Mouse (Mus musculus): Measurements from ENCODE around the gene Arhgap10. TPM values are rescaled to one million over a fixed set of nuclear protein-coding genes. Genes with fewer than 3 reads are reported as not detected.

Arhgap10 gene
- total and polyA plus RNA-seq, 2 experiments from 2014 or later, result 2.3 to 5.4 TPM

DNA sequence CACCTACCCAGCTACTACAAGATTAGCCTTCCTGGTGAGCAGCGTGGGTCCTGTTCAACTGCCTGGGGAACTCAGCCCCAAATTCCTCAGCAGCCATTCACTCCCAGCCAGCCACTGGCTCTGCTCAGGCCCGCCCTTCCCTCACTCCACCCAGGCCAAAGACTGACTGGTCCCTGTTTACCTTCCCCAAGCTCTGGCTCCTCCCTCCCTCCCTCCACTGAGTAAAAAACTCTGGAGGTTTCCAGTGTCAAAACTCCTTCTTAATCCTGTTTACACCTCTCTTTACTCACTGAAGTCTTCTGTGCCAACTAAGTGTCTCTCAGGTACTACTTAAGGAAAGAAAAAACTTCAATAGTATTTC is 38.9 kb downstream of the Arhgap10 start:
- ATAC-seq (ENCODE audit: low FRiP score) (no peak), DNase-seq (ENCODE audit: low spot score) (no peak)
- no peak overlapping the region for H3K4me3 ChIP-seq (ENCODE audit: low read depth, low read length)
- no peaks in the 10 kb centered on the region for H3K9me3 ChIP-seq (ENCODE audit: low read length)
- no peaks in the 10 kb centered on the region for H3K36me3 ChIP-seq (ENCODE audit: insufficient read depth, low read length)
- H3K27ac ChIP-seq (ENCODE audit: low read depth, low read length), result no peak overlapping the region
- no peaks in the 10 kb centered on the region for H3K4me1 ChIP-seq (ENCODE audit: insufficient read depth, low read length)
- H3K9ac ChIP-seq (replicated peaks; ENCODE audit: low read length, poor library complexity, severe bottlenecking), result no peak overlapping the region
- TF ChIP-seq CTCF (IDR thresholded peaks at IDR 0.05), result no peak
- H3K4me2 ChIP-seq (ENCODE audit: low read depth, low read length, poor library complexity, severe bottlenecking), result no peak overlapping the region
- no peaks in the 10 kb centered on the region for H3K27me3 ChIP-seq (ENCODE audit: insufficient read depth, low read length)
- WGBS, result 56% methylated on average over 2 of the region's 2 CpGs

DNA sequence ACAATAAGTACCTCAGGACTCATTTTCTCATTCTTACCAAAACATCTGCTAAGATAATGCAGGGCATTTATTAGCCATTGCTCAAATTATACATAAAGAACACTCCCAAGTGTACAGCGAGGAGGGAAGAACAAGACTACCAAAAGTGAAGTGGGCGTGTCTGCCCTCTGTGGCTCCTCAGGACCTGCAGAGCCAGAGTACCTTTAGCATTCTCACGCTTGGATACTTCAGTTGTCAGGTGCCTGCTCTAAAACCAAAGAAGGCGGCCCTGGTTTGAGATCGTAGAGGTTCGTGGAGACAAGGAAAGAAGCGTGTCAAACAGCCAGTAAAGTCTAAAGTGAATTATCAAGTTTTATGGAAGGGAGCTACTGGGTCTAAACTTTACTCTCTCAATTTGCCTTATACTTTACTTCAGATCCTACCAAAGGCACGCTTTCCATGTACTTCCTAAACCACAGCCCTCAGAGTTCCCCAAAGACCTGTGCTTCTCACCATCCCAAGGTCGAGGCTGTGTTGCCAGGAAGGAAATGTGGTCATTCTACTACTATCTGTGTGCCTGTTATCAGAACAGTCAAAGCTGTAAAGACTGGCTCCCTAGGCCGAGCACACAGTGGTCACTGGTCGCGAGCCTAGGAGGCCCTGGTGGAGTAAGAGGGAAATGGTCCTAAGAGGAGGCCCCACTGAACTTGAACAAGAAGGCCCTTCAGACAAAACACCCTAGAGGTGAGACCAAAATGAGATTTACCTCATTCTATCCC is 39.4 kb downstream of the Arhgap10 start:
- Histone ChIP-seq H3K4me1 (ENCODE audit: insufficient read depth, low read length) (no peaks in the 10 kb centered on the region), H3K4me2 (ENCODE audit: low read depth, low read length, poor library complexity, severe bottlenecking) (no peak overlapping the region), H3K9ac (replicated peaks; ENCODE audit: low read length, poor library complexity, severe bottlenecking) (no peak overlapping the region), H3K4me3 (ENCODE audit: low read depth, low read length) (no peak overlapping the region), H3K27ac (ENCODE audit: low read depth, low read length) (no peak overlapping the region), H3K9me3 (ENCODE audit: low read length) (no peaks in the 10 kb centered on the region), H3K27me3 (ENCODE audit: insufficient read depth, low read length) (no peaks in the 10 kb centered on the region), H3K36me3 (ENCODE audit: insufficient read depth, low read length) (no peaks in the 10 kb centered on the region)
- ATAC-seq (ENCODE audit: low FRiP score), result no peak
- no peak for TF ChIP-seq CTCF (IDR thresholded peaks at IDR 0.05)
- WGBS, result 87% methylated on average over 12 of the region's 12 CpGs
- DNase-seq (ENCODE audit: low spot score), result no peak

DNA sequence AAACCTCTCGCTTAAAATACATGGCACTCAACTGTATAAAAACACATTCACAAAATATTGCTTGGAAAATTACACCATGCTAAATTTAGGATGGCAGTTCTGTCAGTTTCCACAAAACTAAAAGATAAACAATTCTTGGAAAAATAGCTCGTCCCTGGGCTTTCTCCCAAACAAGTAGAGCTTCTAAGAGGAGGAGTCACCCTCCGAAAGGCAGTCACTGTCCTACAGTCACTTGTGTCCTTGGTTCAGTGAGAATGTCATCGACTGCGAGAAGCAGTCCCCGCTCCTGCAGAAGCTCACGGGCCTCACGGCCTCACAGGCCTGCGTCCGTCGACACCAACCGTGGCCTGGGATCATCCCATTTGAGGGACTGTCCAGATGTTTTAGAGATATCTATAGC is 40.1 kb downstream of the Arhgap10 start:
- DNase-seq (ENCODE audit: low spot score) (no peak), ATAC-seq (ENCODE audit: low FRiP score) (no peak)
- Histone ChIP-seq H3K9me3 (ENCODE audit: low read length) (no peaks in the 10 kb centered on the region), H3K4me3 (ENCODE audit: low read depth, low read length) (no peak overlapping the region), H3K27me3 (ENCODE audit: insufficient read depth, low read length) (no peaks in the 10 kb centered on the region), H3K4me1 (ENCODE audit: insufficient read depth, low read length) (no peaks in the 10 kb centered on the region), H3K36me3 (ENCODE audit: insufficient read depth, low read length) (no peaks in the 10 kb centered on the region), H3K27ac (ENCODE audit: low read depth, low read length) (no peak overlapping the region), H3K4me2 (ENCODE audit: low read depth, low read length, poor library complexity, severe bottlenecking) (no peak overlapping the region), H3K9ac (replicated peaks; ENCODE audit: low read length, poor library complexity, severe bottlenecking) (no peak overlapping the region)
- no peak for TF ChIP-seq CTCF (IDR thresholded peaks at IDR 0.05)
- 91% methylated on average over 12 of the region's 12 CpGs for WGBS

DNA sequence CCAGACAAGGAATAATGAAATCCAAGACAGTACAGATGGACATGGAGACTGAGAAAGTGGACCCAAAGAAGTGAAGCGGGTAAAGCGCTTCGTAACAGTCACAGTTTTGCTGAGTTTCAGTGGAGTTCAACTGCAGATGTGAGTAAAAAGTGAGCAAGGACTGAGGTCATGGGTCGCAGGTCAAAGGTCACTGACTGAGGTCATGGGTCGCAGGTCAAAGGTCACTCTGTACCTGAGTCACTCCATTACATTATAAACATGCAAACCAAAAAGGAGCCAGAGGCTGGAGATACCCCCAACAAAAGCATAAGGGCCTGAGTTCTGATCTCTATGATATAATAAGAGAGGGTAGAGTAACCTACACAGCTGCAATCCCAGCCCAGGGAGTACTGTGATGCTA is 43.1 kb downstream of the Arhgap10 start:
- H3K36me3 ChIP-seq (ENCODE audit: insufficient read depth, low read length), result no peaks in the 10 kb centered on the region
- H3K27me3 ChIP-seq (ENCODE audit: insufficient read depth, low read length), result no peaks in the 10 kb centered on the region
- no peak for TF ChIP-seq CTCF (IDR thresholded peaks at IDR 0.05)
- no peak overlapping the region for H3K9ac ChIP-seq (replicated peaks; ENCODE audit: low read length, poor library complexity, severe bottlenecking)
- no peaks in the 10 kb centered on the region for H3K9me3 ChIP-seq (ENCODE audit: low read length)
- no peak overlapping the region for H3K4me3 ChIP-seq (ENCODE audit: low read depth, low read length)
- H3K4me2 ChIP-seq (ENCODE audit: low read depth, low read length, poor library complexity, severe bottlenecking), result no peak overlapping the region
- 96% methylated on average over 5 of the region's 5 CpGs for WGBS
- no peaks in the 10 kb centered on the region for H3K4me1 ChIP-seq (ENCODE audit: insufficient read depth, low read length)
- H3K27ac ChIP-seq (ENCODE audit: low read depth, low read length), result no peak overlapping the region
- ATAC-seq (ENCODE audit: low FRiP score), result no peak
- DNase-seq (ENCODE audit: low spot score), result no peak

DNA sequence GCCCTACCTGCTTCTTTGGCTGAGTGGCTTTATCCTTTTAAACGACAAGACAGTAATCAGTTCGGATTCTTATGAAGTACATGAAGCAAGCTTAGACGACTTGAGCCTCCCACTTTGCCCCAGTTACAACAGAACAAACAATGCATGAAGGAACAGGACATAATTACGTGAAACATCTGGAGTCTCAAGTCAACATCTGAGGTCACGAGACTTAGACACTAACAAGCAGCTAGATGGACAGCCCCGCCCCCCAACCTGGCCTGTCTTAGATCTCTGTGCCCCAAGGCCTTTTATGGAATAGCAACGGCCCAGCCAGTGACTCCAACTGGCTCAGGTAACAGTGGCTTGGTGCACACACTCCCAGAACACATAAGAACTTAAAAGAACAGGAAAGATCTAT is 44.0 kb downstream of the Arhgap10 start:
- no peaks in the 10 kb centered on the region for H3K4me1 ChIP-seq (ENCODE audit: insufficient read depth, low read length)
- H3K4me2 ChIP-seq (ENCODE audit: low read depth, low read length, poor library complexity, severe bottlenecking), result no peak overlapping the region
- ATAC-seq (ENCODE audit: low FRiP score) (no peak), DNase-seq (ENCODE audit: low spot score) (no peak)
- no peak overlapping the region for H3K9ac ChIP-seq (replicated peaks; ENCODE audit: low read length, poor library complexity, severe bottlenecking)
- H3K27me3 ChIP-seq (ENCODE audit: insufficient read depth, low read length), result no peaks in the 10 kb centered on the region
- no peak for TF ChIP-seq CTCF (IDR thresholded peaks at IDR 0.05)
- WGBS, result 75% methylated on average over 7 of the region's 7 CpGs
- H3K4me3 ChIP-seq (ENCODE audit: low read depth, low read length), result no peak overlapping the region
- no peaks in the 10 kb centered on the region for H3K9me3 ChIP-seq (ENCODE audit: low read length)
- no peaks in the 10 kb centered on the region for H3K36me3 ChIP-seq (ENCODE audit: insufficient read depth, low read length)
- H3K27ac ChIP-seq (ENCODE audit: low read depth, low read length), result no peak overlapping the region

DNA sequence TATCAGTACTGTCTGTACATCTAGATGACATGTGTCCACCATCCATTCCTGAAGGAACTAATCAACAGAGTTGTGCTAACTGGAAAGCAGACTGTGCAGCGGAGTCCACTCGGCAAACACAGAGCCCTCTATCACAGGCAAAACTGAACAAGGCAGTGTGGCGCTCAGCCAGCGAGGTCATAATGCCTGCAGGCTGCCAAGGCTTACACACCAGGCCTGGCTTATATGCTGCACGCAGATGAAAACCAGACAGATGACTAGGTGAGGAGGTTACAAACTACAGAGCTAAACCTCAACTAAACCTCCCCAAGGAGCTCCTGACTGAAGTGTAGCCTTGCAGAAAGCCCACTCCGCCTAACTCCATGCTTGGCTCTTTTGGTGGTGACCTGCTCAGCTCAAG is 44.4 kb downstream of the Arhgap10 start:
- Histone ChIP-seq H3K27ac (ENCODE audit: low read depth, low read length) (no peak overlapping the region), H3K4me3 (ENCODE audit: low read depth, low read length) (no peak overlapping the region), H3K9me3 (ENCODE audit: low read length) (no peaks in the 10 kb centered on the region), H3K4me1 (ENCODE audit: insufficient read depth, low read length) (no peaks in the 10 kb centered on the region), H3K9ac (replicated peaks; ENCODE audit: low read length, poor library complexity, severe bottlenecking) (no peak overlapping the region), H3K36me3 (ENCODE audit: insufficient read depth, low read length) (no peaks in the 10 kb centered on the region), H3K4me2 (ENCODE audit: low read depth, low read length, poor library complexity, severe bottlenecking) (no peak overlapping the region), H3K27me3 (ENCODE audit: insufficient read depth, low read length) (no peaks in the 10 kb centered on the region)
- DNase-seq (ENCODE audit: low spot score) (peak; percentile 41), ATAC-seq (ENCODE audit: low FRiP score) (no peak)
- no peak for TF ChIP-seq CTCF (IDR thresholded peaks at IDR 0.05)
- WGBS, result 77% methylated on average over 6 of the region's 6 CpGs
